Mouse (Mus musculus) ES-E14 (cell line): ENCODE measurements around the gene Gm38392.

Experiments
- HCFC1 ChIP-seq: IDR thresholded peaks from 2 replicates; pipeline ENCODE4 v1.6.1; 2012; ENCODE audit warnings: low read length, inconsistent platforms, borderline replicate concordance; ENCODE audit not compliant: insufficient read depth
- ZNF384 ChIP-seq: IDR thresholded peaks from 2 replicates; pipeline ENCODE4 v1.6.1; 2012; ENCODE audit warnings: low read depth, low read length, inconsistent platforms

DNA sequence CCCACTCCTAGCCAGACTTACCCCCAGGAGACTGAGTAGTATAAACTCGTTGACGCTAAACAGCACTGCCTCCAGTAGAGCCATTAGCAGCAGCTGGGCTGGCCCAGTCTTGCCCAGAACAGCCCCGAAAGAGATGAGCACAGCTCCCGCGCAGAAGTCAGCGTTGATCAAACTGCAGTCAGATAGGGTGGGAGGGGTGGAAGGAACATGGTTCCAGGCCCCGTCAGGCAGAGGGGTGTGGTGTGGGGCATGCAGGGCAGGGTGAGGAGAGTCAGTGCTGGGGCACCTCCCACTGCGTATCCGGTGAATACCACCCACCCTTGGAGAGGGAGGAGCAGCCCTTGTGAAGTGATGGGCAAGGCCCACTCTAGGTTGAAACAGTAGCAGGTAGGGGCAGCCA, 39.3 kb downstream of the Gm38392 start:
- TF ChIP-seq ZNF384 (no peak), HCFC1 (no peak)
